Mouse (Mus musculus) CH12.LX (cell line): ENCODE results near the gene Rc3h1.

ENCODE experiments used
- CHD1 ChIP-seq: IDR thresholded peaks from 2 replicates; pipeline ENCODE4 v1.6.1; 2012; ENCODE audit warnings: low read depth, low read length, improper control_type of control experiment, inconsistent platforms
- GABPA ChIP-seq: IDR thresholded peaks from 2 replicates; pipeline ENCODE4 v1.6.1; 2012; ENCODE audit warnings: low read depth, low read length, improper control_type of control experiment, inconsistent platforms; ENCODE audit not compliant: insufficient replicate concordance
- KAT2A ChIP-seq: IDR thresholded peaks from 2 replicates; pipeline ENCODE4 v1.6.1; 2012; ENCODE audit warnings: low read length, improper control_type of control experiment, inconsistent platforms; ENCODE audit not compliant: insufficient replicate concordance
- MAX ChIP-seq: IDR thresholded peaks from 2 replicates; pipeline ENCODE4 v1.6.1; 2011; ENCODE audit warnings: low read length, improper control_type of control experiment
- MYC ChIP-seq: IDR thresholded peaks from 2 replicates; pipeline ENCODE4 v1.6.1; 2011; ENCODE audit warnings: low read depth, mild to moderate bottlenecking, improper control_type of control experiment, low read length
- POLR2A ChIP-seq: IDR thresholded peaks from 2 replicates; pipeline ENCODE4 v1.6.1; 2011; ENCODE audit warnings: low read depth, mild to moderate bottlenecking, improper control_type of control experiment, low read length
- RCOR1 ChIP-seq: conservative IDR thresholded peaks from 2 replicates; pipeline ENCODE4 v1.6.1; 2012; ENCODE audit warnings: low read depth, mild to moderate bottlenecking, inconsistent platforms, low read length, improper control_type of control experiment
- TBP ChIP-seq: conservative IDR thresholded peaks from 2 replicates; pipeline ENCODE4 v1.6.1; 2011; ENCODE audit warnings: low read depth, low read length, improper control_type of control experiment
- TCF12 ChIP-seq: IDR thresholded peaks from 2 replicates; pipeline ENCODE4 v1.6.1; 2014; ENCODE audit warnings: low read depth, mild to moderate bottlenecking, inconsistent platforms, low read length, improper control_type of control experiment
- ZKSCAN1 ChIP-seq: IDR thresholded peaks from 2 replicates; pipeline ENCODE4 v1.6.1; 2012; ENCODE audit warnings: low read depth, inconsistent platforms, low read length, improper control_type of control experiment, borderline replicate concordance

DNA sequence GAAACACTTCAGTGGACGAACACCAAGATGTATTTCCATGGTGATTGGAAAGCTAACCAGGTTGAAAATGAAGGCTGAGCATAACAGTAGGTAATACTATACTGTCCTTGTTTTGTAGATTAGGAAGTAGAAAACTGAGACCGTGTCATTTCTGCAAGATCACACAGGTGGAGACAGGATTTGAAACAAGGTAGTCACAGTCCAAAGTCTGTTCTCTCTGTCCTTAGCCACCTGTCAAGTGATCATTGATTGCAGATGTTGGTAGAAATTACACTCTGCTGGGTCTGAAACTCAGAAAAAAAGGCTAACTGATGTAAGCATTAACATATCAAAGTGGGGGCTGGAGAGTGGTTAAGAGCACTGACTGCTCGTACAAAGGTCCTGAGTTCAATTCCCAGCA is 21.9 kb upstream of the Rc3h1 start:
- TF ChIP-seq TCF12 (no peak), KAT2A (no peak), POLR2A (no peak), RCOR1 (no peak), MAX (no peak), CHD1 (no peak), GABPA (no peak), TBP (no peak), ZKSCAN1 (no peak), MYC (no peak)
